In genomic region chr7:63937236-63938065, GRCm38 (mm10) we compare ENCODE assay signal across 8 mouse cellular contexts. TPM values are rescaled to one million over a fixed set of nuclear protein-coding genes. Genes with fewer than 3 reads are reported as not detected.
A peak's percentile ranks its signal among the peaks of the same experiment; 100 is the strongest.
DNase-seq lines count a peak whose midpoint lies in the region; ATAC-seq lines count a peak whose summit lies in the region.

No protein-coding gene starts in this region.

- H3K27me3 ChIP-seq in forebrain, embryonic 16.5 days (replicated peaks; ENCODE audit: control insufficient read depth, insufficient read depth, low read length) = no peaks in the 10 kb centered on the region
- no peaks in the 10 kb centered on the region; the same call in 1 of the 2 replicates for H3K27me3 ChIP-seq in hindbrain, embryonic 11.5 days (ENCODE audit: control insufficient read depth, insufficient read depth, low read length)

- under 1% methylated on average over 81 of the region's 88 CpGs for WGBS in forebrain, embryonic 16.5 days
- WGBS in hindbrain, embryonic 11.5 days = under 1% methylated on average over 67 of the region's 88 CpGs

- DNase-seq in NIH3T3 (ENCODE audit: low read depth) = peak; percentile 89
- peak; percentile 88 for DNase-seq in cerebellum, adult 11-12 months
- DNase-seq in hindbrain, embryonic 11.5 days (ENCODE audit: low spot score) = peak; percentile 84
- DNase-seq in left cerebral cortex, postnatal 25 days (ENCODE audit: low spot score in 2 of 2) = peak; percentile 34 to 67
- peak; percentile 62 for DNase-seq in right cerebral cortex, postnatal 4 days
- DNase-seq in yolk sac, embryonic 10.5 days (ENCODE audit: low spot score) = peak; percentile 85

- intact Hi-C loops in left cerebral cortex, postnatal 25 days (cut with DNase I) = loop anchor here (2.0 to 5.0 kb wide), 5 partner anchors 13 to 221 kb away; no protein-coding TSS in a partner anchor

- no peaks in the 10 kb centered on the region for H3K36me3 ChIP-seq in forebrain, embryonic 16.5 days (ENCODE audit: control insufficient read depth, insufficient read depth)
- H3K36me3 ChIP-seq in hindbrain, embryonic 11.5 days (ENCODE audit: control insufficient read depth, insufficient read depth, low read length) = no peaks in the 10 kb centered on the region

- H3K9ac ChIP-seq in forebrain, embryonic 16.5 days (replicated peaks; ENCODE audit: low read depth, low read length) = peak overlapping the region; percentile 97
- peak overlapping the region; percentile 97 for H3K9ac ChIP-seq in hindbrain, embryonic 11.5 days (ENCODE audit: low read depth, low read length)

- no peak for ATAC-seq in forebrain, embryonic 16.5 days
- peak; percentile 15 for ATAC-seq in hindbrain, embryonic 11.5 days (ENCODE audit: low FRiP score)
- ATAC-seq in megakaryocyte-erythroid progenitor cell, adult 5-6 weeks (replicated peaks; ENCODE audit: low FRiP score, low TSS enrichment, poor library complexity, severe bottlenecking) = peak; percentile 9

- H3K27ac ChIP-seq in forebrain, embryonic 16.5 days (ENCODE audit: low read length) = peak overlapping the region; percentile 89
- H3K27ac ChIP-seq in hindbrain, embryonic 11.5 days (ENCODE audit: low read depth, low read length) = peak overlapping the region; percentile 91

- peaks cover 34% of the 10 kb centered on the region for H3K4me1 ChIP-seq in forebrain, embryonic 16.5 days (replicated peaks; ENCODE audit: control insufficient read depth, insufficient read depth, low read length)
- peaks cover 5% of the 10 kb centered on the region for H3K4me1 ChIP-seq in hindbrain, embryonic 11.5 days (replicated peaks; ENCODE audit: control insufficient read depth, insufficient read depth, low read length)

- H3K4me3 ChIP-seq in forebrain, embryonic 16.5 days (replicated peaks; ENCODE audit: low read length) = peak overlapping the region; percentile 96
- H3K4me3 ChIP-seq in hindbrain, embryonic 11.5 days (ENCODE audit: low read depth, low read length) = peak overlapping the region; percentile 95

- H3K4me2 ChIP-seq in forebrain, embryonic 16.5 days (ENCODE audit: low read length) = peak overlapping the region; percentile 91
- peak overlapping the region; percentile 88 for H3K4me2 ChIP-seq in hindbrain, embryonic 11.5 days (replicated peaks; ENCODE audit: low read depth, low read length)

- no peaks in the 10 kb centered on the region for H3K9me3 ChIP-seq in forebrain, embryonic 16.5 days (ENCODE audit: control insufficient read depth, low read length)
- no peaks in the 10 kb centered on the region for H3K9me3 ChIP-seq in hindbrain, embryonic 11.5 days (ENCODE audit: control insufficient read depth, low read length)

RNA-seq across cellular contexts. Expression of gene Klf13, which starts 1.3 kb away (rescaled TPM):
- 31.1 and 33.7 TPM in 2 replicates for polyA plus RNA-seq in forebrain, embryonic 16.5 days (2015; fragmentation: Nextera tagmentation; extraction: Ambion mirVana)
- polyA plus RNA-seq in hindbrain, embryonic 11.5 days (2014; fragmentation: Nextera tagmentation; extraction: Ambion mirVana) = 30.4 and 35.4 TPM in 2 replicates
- 100 to 1,000 TPM; 161 to 167 TPM for total RNA-seq in left cerebral cortex, postnatal 25 days (2021)
- total RNA-seq in megakaryocyte-erythroid progenitor cell, adult 5-6 weeks (2014; fragmentation: Nextera tagmentation) = 36.6 and 56.3 TPM in 2 replicates
- 14.7 and 17.3 TPM in 2 replicates for total RNA-seq in megakaryocyte-erythroid progenitor cell, adult 5-6 weeks (2017)

RNA-seq across cellular contexts. Expression of gene E030018B13Rik, which starts 20.8 kb away (rescaled TPM):
- polyA plus RNA-seq in forebrain, embryonic 16.5 days (2015; fragmentation: Nextera tagmentation; extraction: Ambion mirVana) = 0.35 TPM in 1 of 2 replicates, not detected in the other
- polyA plus RNA-seq in hindbrain, embryonic 11.5 days (2014; fragmentation: Nextera tagmentation; extraction: Ambion mirVana) = 0.28 TPM in 1 of 2 replicates, not detected in the other
- not detected for total RNA-seq in left cerebral cortex, postnatal 25 days (2021)
- not detected in 2 replicates for total RNA-seq in megakaryocyte-erythroid progenitor cell, adult 5-6 weeks (2014; fragmentation: Nextera tagmentation)
- total RNA-seq in megakaryocyte-erythroid progenitor cell, adult 5-6 weeks (2017) = 0.15 TPM in 1 of 2 replicates, not detected in the other
